Mouse (Mus musculus) left cerebral cortex, postnatal 25 days (tissue): ENCODE measurements around the gene Eif4g2. TPM values are rescaled to one million over a fixed set of nuclear protein-coding genes. Genes with fewer than 3 reads are reported as not detected.

Experiments
- total RNA-seq, 2 experiments: library from RNA; stranded (reverse); gene quantifications; 2 replicates each; pipeline ENCODE4 v1.2.3; 2021

Eif4g2 gene
- total RNA-seq, 2 experiments from 2014 or later, result 667 to 689 TPM

Other genes with a start within 250 kb of the Eif4g2 start
- 10 to 100 TPM; 70.9 to 82.1 TPM for gene Rnf141, start 238.6 kb downstream of the Eif4g2 start, total RNA-seq
- 1 to 10 TPM; 1.3 to 3.0 TPM for gene Lyve1, start 219.8 kb downstream of the Eif4g2 start, total RNA-seq
- gene Mrvi1, start 100.6 kb downstream of the Eif4g2 start, total RNA-seq, result 1 to 10 TPM; 2.3 to 3.1 TPM
- 10 to 100 TPM; 42.2 to 46.8 TPM for gene Ctr9, start 54.1 kb downstream of the Eif4g2 start, total RNA-seq